Mouse (Mus musculus) small intestine, adult 2 months (tissue): ENCODE measurements at regions not wholly inside any gene's neighbourhood (a gene's known extent, or its start where the extent isn't known, plus 50 kb on each side); places are given as distances from the start of the nearest gene placed in this dataset.

Experiments
- CTCF ChIP-seq: fragments of 200-500 bp; IDR thresholded peaks from 2 replicates; pipeline ENCODE4 v1.5.1; 2012; ENCODE audit warnings: low read depth, mild to moderate bottlenecking, control low read depth, inconsistent platforms, low read length, moderate library complexity, mixed read lengths; ENCODE audit not compliant: insufficient replicate concordance, insufficient read length; ENCODE audit errors: extremely low read depth
- POLR2A ChIP-seq: fragments of 200-500 bp; IDR thresholded peaks from 2 replicates; pipeline ENCODE4 v1.6.1; 2012; ENCODE audit warnings: low read depth, mild to moderate bottlenecking, control low read depth, inconsistent platforms, low read length, moderate library complexity

- no peak for TF ChIP-seq POLR2A
- TF ChIP-seq CTCF, result no peak
These were observed 604.2 kb downstream of the Ptprc start for GRCm38 (mm10) chr1:137571190-137571904.
